Mouse (Mus musculus) heart, embryonic 14.5 days (tissue): ENCODE data around the gene Hmgcr. TPM values are rescaled to one million over a fixed set of nuclear protein-coding genes. Genes with fewer than 3 reads are reported as not detected.

ENCODE experiments used
- ATAC-seq: fragments of 200-750 bp; cut with Nextera tagmentation; 2 replicates; pipeline ENCODE4 v1.8.0; 2017; ENCODE audit warnings: low read depth, moderate TSS enrichment; ENCODE audit not compliant: insufficient number of reproducible peaks, insufficient read depth, low FRiP score
- H3K27ac ChIP-seq, 2 experiments: fragments of 200-500 bp in 1 of 2; fragments of 300-500 bp in 1 of 2; sonication (generic) in 1 of 2; replicated peaks in 1 of 2; 2 replicates each; pipeline ENCODE4 v1.5.1; 2012 to 2014; ENCODE audit warnings: low read depth in 2 of 2, low read length in 2 of 2, control low read depth in 1 of 2, mild to moderate bottlenecking in 1 of 2, mixed read lengths in 1 of 2; ENCODE audit not compliant: control insufficient read depth in 1 of 2, insufficient read depth in 1 of 2
- H3K27me3 ChIP-seq: fragments of 300-500 bp; sonication (generic); 2 replicates; pipeline ENCODE4 v1.6.1; 2014; ENCODE audit warnings: mild to moderate bottlenecking, low read length, control low read depth; ENCODE audit not compliant: control insufficient read depth, insufficient read depth
- H3K36me3 ChIP-seq: fragments of 300-500 bp; sonication (generic); 2 replicates; pipeline ENCODE4 v1.6.1; 2014; ENCODE audit warnings: mild to moderate bottlenecking, control low read depth, low read length, mixed read lengths; ENCODE audit not compliant: control insufficient read depth, insufficient read depth
- H3K4me1 ChIP-seq, 2 experiments: fragments of 200-500 bp in 1 of 2; fragments of 300-500 bp in 1 of 2; sonication (generic) in 1 of 2; 2 replicates each; pipeline ENCODE4 v1.6.1; 2012 to 2014; ENCODE audit warnings: low read length in 2 of 2, control low read depth in 1 of 2, mixed read lengths in 1 of 2; ENCODE audit not compliant: control insufficient read depth in 2 of 2, insufficient read depth in 2 of 2
- H3K4me2 ChIP-seq: fragments of 300-500 bp; sonication (generic); 2 replicates; pipeline ENCODE4 v1.6.1; 2014; ENCODE audit warnings: mild to moderate bottlenecking, low read length
- H3K4me3 ChIP-seq, 2 experiments: fragments of 200-500 bp in 1 of 2; fragments of 300-500 bp in 1 of 2; sonication (generic) in 1 of 2; 2 replicates each; pipeline ENCODE4 v1.5.1; 2012 to 2014; ENCODE audit warnings: low read length in 2 of 2, mild to moderate bottlenecking in 2 of 2, control low read depth in 1 of 2, low read depth in 1 of 2, moderate library complexity in 1 of 2; ENCODE audit not compliant: control insufficient read depth in 1 of 2, insufficient read depth in 1 of 2
- H3K9ac ChIP-seq: fragments of 300-500 bp; sonication (generic); 2 replicates; pipeline ENCODE4 v1.6.1; 2014; ENCODE audit warnings: mild to moderate bottlenecking, low read length
- H3K9me3 ChIP-seq: fragments of 300-500 bp; sonication (generic); 2 replicates; pipeline ENCODE4 v1.6.1; 2016; ENCODE audit warnings: low read length, control low read depth; ENCODE audit not compliant: control insufficient read depth
- WGBS: fragments of 180-500 bp; shearing (Covaris S2); extraction: QIAGEN DNeasy Blood & Tissue Kit; methylation state at CpG from one replicate; pipeline ENCODE4 v1.1.7; 2014; 5-methylcytosine and 5-hydroxymethylcytosine counted together
- polyA plus RNA-seq: library from polyadenylated mRNA; unstranded; fragments of >200 nt; fragmentation: Nextera tagmentation; extraction: Ambion mirVana; gene quantifications from 2 replicates; pipeline ENCODE4 v1.2.1, GENCODE M21; 2014

Gene Hmgcr
- polyA plus RNA-seq, 1 experiment from 2014 or later: 32.2 TPM

DNA sequence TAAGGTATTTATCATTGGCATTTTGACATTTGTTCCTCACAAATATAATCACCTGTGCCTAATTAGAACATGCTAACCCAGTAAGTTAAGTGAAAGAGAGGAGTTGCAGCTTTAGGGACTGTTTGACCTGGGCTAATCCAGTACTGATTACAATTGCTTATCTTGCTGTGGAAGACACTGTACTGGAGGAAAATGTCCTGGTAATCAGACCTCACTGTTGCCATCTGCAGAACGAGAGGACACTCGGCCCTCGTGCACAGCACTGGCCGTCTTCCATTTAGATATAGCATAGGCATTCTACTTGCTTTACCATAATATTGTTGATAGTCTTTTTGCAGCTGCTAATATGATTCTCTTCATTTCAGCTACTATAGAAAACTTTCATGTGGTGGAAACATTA is 40.3 kb downstream of the Hmgcr start:
- Histone ChIP-seq H3K9ac (no peak overlapping the region), H3K27me3 (no peaks in the 10 kb centered on the region), H3K4me1 (no peaks in the 10 kb centered on the region), H3K36me3 (peaks cover 68% of the 10 kb centered on the region), H3K27ac (no peak overlapping the region), H3K4me3 (no peak overlapping the region), H3K4me2 (no peak overlapping the region), H3K9me3 (no peaks in the 10 kb centered on the region)
- ATAC-seq: no peak
- WGBS: 85% methylated on average over 4 of the region's 4 CpGs

DNA sequence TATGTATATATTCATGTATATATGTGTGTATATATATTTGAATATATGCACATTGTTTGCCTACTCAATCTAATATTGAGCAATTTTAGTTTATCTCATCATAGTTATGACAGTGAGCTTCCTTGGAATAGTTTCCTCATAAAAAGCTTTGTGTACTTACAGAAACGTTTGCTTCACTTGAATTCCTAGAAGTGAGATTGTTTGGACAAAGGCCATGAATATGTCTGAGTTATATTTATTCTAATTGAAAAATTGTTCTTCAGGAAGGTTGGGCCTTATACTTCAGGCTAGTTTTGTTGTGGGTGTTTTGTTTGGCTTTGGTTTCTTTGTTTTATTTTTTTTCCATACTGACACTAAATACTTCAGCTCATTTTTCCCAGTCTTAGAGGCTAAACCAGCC is 49.8 kb downstream of the Hmgcr start:
- Histone ChIP-seq H3K4me1 (no peaks in the 10 kb centered on the region), H3K4me3 (no peak overlapping the region), H3K9me3 (no peaks in the 10 kb centered on the region), H3K4me2 (no peak overlapping the region), H3K9ac (no peak overlapping the region), H3K36me3 (peaks cover 33% of the 10 kb centered on the region), H3K27me3 (no peaks in the 10 kb centered on the region), H3K27ac (no peak overlapping the region)
- WGBS: 60% methylated on average over 1 of the region's 1 CpGs
- ATAC-seq: no peak

DNA sequence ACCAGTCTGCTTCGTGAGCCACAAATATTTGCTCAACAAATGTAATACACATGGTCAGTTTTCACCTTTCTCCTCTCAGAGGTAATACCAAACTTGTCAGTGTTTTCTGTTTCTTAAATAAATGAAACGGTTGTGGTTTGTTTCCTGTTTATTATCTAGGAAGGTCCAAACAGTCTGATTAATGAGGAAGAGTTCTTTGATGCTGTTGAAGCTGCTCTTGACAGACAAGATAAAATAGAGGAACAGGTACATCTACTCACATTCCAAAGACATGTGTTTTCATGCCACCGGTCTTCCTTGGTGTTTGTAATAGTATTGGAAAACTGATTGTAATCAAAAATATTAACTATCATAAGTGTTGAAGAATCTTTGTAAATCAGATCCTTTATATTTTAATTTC is 56.1 kb downstream of the Hmgcr start:
- Histone ChIP-seq H3K9ac (no peak overlapping the region), H3K4me3 (no peak overlapping the region), H3K27ac (no peak overlapping the region), H3K36me3 (peaks cover 62% of the 10 kb centered on the region), H3K4me2 (no peak overlapping the region), H3K4me1 (no peaks in the 10 kb centered on the region), H3K9me3 (no peaks in the 10 kb centered on the region), H3K27me3 (no peaks in the 10 kb centered on the region)
- WGBS: 86% methylated on average over 3 of the region's 3 CpGs
- no peak for ATAC-seq

DNA sequence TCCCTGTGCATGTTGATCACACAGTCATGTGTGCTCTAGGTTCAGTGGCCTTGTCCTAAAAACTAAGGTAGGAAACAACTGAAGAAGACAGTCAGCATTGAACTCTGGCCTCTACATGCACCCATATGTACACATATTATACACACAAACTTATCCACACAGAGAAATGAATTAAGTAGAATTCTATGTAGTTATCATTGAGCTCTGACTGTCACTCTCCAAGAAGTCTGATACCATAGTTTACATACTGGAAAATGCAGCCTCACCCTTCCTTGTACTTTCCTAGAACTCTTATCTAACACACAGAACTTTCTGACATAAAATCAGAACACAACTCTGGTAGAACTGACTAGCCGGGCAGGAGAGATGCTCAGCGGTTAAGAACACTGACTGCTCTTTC is 66.5 kb downstream of the Hmgcr start:
- no peak overlapping the region for H3K4me3 ChIP-seq
- H3K9ac ChIP-seq: no peak overlapping the region
- WGBS: 92% methylated on average over 2 of the region's 2 CpGs
- no peaks in the 10 kb centered on the region for H3K4me1 ChIP-seq
- no peaks in the 10 kb centered on the region for H3K9me3 ChIP-seq
- ATAC-seq: no peak
- peaks cover 57% of the 10 kb centered on the region for H3K36me3 ChIP-seq
- no peak overlapping the region for H3K4me2 ChIP-seq
- no peaks in the 10 kb centered on the region for H3K27me3 ChIP-seq
- no peak overlapping the region for H3K27ac ChIP-seq

DNA sequence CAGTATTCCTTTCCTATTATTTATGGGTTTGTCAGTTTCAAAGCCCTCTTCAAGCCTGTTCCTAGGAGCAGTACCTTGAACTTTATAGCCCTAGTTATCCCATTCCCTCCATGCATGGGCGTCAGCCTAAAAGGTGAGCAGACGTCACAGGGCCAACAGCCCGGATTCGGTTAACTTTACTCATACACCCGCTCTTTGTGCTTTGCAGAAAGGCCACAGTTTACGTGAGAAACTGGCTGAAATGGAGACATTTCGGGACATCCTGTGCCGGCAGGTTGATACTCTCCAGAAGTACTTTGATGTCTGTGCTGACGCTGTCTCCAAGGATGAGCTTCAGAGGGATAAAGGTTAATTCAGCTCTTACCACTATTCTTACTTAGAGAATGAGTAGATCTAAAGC is 71.6 kb downstream of the Hmgcr start:
- H3K4me3 ChIP-seq: no peak overlapping the region
- no peaks in the 10 kb centered on the region for H3K9me3 ChIP-seq
- 91% methylated on average over 9 of the region's 9 CpGs for WGBS
- H3K9ac ChIP-seq: no peak overlapping the region
- no peaks in the 10 kb centered on the region for H3K27me3 ChIP-seq
- H3K27ac ChIP-seq: no peak overlapping the region
- ATAC-seq: no peak
- H3K4me2 ChIP-seq: no peak overlapping the region
- H3K4me1 ChIP-seq: no peaks in the 10 kb centered on the region
- peaks cover 35% of the 10 kb centered on the region for H3K36me3 ChIP-seq

Other genes with a start within 250 kb of the Hmgcr start
- 1.1 TPM in 2 replicates for gene Ankdd1b, start 199.7 kb downstream of the Hmgcr start, polyA plus RNA-seq
- not detected in 2 replicates for gene Gm17622, start 180.2 kb downstream of the Hmgcr start, polyA plus RNA-seq
- 7.2 and 7.6 TPM in 2 replicates for gene Polk, start 128.4 kb downstream of the Hmgcr start, polyA plus RNA-seq
- gene Col4a3bp, start 128.3 kb downstream of the Hmgcr start, polyA plus RNA-seq: 10.0 and 11.9 TPM in 2 replicates
- gene Ankrd31, start 77.3 kb upstream of the Hmgcr start, polyA plus RNA-seq: not detected in 2 replicates